Mouse (Mus musculus) adrenal gland, postnatal 36 days (tissue): ENCODE results near the gene Smarcd2. TPM values are rescaled to one million over a fixed set of nuclear protein-coding genes. Genes with fewer than 3 reads are reported as not detected.
"Not testable (repeated sequence)": the region's sequence is repeated elsewhere in the genome, so short reads cannot be mapped to it uniquely, and the experiment has no call there.

Source experiments
- DNase-seq, 2 experiments: peaks; one replicate each; pipeline ENCODE4 v3.0.0; 2021; ENCODE audit warnings: mixed read lengths in 1 of 2
- total RNA-seq, 2 experiments: library from RNA; stranded (reverse); gene quantifications; 2 replicates each; pipeline ENCODE4 v1.2.3; 2021

Smarcd2 gene
- total RNA-seq, 2 experiments from 2014 or later = 68.1 to 86.5 TPM

DNA sequence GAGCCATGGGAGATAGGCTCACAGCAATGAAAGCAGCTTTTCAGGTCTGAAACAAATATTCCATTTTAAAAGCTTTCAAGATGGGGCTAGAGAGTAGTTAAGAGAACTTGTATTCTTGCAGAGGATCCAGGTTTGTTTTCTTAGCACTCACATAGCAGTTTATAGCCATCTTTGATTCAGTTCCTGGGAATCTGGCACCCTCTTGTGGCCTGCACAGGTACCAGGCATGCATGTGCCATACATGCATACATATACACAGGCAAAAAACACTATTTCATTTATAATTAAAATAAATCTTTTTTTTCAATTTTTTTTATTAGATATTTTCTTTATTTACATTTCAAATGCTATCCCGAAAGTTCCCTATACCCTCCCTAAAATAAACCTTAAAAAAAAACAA, 25.9 kb downstream of the Smarcd2 start:
- peak in 1 of 2 experiments; percentile 19 for DNase-seq

DNA sequence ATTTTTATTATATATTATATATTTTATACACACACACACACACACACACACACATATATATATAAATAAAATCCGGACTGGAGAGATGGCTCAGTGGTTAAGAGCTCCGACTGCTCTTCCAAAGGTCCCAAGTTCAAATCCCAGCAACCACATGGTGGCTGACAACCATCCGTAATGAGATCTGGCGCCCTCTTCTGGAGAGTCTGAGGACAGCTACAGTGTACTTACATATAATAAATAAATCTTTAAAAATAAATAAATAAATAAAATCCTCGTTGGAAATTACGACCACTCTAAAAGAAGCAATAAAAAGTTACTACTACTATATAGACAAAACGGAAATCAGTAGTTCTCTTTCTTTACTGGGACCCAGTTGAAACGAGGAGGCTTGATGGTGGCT, 38.8 kb downstream of the Smarcd2 start:
- not testable (repeated sequence) for DNase-seq

DNA sequence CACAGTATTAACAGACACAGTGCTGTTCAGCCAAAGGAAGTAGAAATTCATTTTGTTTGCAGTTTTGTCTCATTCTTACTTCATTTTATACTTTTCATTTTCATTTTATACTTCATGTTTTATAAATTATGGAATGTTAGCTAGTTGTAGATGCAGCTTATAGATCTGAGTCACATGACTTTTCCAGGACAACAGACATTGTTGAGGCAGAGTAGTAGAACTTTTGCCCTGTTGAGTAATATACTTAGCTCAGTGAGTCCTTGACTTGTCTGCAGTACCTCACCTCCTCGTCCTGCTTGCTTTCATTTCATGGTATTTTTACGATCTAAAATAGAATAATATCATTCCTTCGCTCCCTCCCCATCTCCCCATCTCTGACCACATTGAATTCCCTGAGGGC, 52.2 kb downstream of the Smarcd2 start:
- no peak for DNase-seq

DNA sequence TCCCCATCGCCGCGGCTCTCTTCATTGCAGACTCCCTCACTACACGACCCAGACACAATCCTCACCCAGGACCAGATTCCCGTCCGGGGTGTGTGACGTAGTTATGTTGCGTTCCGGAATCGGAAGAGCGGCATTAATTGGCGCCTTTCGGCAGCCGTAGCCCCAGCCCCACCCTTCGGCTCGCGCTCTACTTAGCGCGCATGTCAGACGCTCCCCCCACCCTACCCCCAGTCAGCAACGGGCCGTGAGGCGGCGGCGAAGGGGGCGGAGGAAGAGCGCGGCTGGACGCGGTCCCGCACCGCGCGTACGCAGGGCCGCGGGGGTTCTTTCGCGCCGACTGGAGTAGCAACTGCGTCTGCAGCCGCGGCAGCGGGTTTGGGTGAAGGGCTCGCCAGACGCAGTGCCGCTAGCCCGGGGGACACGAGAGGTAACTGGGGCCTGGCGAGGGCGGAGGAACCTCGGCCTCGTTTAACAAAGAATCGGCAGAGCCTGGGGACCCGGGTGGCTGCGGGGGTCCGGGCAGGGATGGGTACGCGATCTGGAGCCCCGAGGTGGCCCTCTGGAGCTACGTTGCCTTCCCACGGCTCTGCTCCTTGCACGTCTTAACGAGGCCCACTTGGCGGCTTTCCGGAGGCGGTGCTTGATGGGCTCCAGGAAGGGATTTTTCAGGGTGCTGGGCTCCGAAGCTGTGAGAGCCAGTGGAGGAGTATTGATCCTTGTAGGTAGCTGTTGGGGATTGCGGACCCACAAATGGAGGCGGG, 55.9 kb downstream of the Smarcd2 start, which contains the start of gene Ddx42:
Gene Ddx42, plus strand, starts transcription at position 197 of the 761 bp plus-strand sequence.
- DNase-seq = peak; percentile 93 to 95

- DNase-seq = peak; percentile 95 to 96
Observed at GRCm38 (mm10) chr11:106215927-106216729, 56.6 kb downstream of the Smarcd2 start, which contains the start of gene Ccdc47. Gene Ccdc47, minus strand, starts transcription at chr11:106216344.

- no peak for DNase-seq
Observed at GRCm38 (mm10) chr11:106215450-106215859, 57.3 kb downstream of the Smarcd2 start.

DNA sequence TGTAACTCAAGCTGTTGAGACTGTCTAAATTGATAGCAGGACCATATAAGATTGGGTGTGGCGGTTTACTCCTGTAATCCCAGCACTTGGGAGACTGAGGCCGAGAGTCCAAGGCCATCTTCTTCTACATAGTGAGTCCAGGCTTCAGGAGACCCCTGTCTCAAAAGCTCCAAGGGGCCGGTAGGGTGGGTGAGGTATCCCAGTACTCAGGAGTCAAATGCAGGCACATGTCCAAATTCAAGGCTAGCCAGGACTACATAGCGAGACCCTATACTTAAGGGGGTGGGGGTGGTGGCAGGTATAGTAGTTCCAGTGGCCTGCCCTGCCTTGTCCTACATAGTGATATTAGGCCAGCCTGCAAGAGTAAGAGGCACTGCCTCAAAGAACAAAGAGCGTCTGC, 57.9 kb downstream of the Smarcd2 start:
- DNase-seq = no peak

Other genes with a start within 250 kb of the Smarcd2 start
- gene Dcaf7, start 236.1 kb downstream of the Smarcd2 start, total RNA-seq = 10 to 100 TPM; 53.7 to 58.7 TPM
- gene Taco1, start 206.9 kb downstream of the Smarcd2 start, total RNA-seq = 10 to 100 TPM; 27.2 to 36.0 TPM
- gene Map3k3, start 188.4 kb downstream of the Smarcd2 start, total RNA-seq = 10 to 100 TPM; 40.5 to 40.8 TPM
- not detected for gene Gm10840, start 112.1 kb downstream of the Smarcd2 start, total RNA-seq
- gene Limd2, start 112.1 kb downstream of the Smarcd2 start, total RNA-seq = 10 to 100 TPM; 11.8 to 15.0 TPM
- 10 to 100 TPM; 13.1 to 15.4 TPM for gene Strada, start 70.8 kb downstream of the Smarcd2 start, total RNA-seq
- 100 to 1,000 TPM; 113 to 115 TPM for gene Ccdc47, start 56.6 kb downstream of the Smarcd2 start, total RNA-seq
- 10 to 100 TPM; 52.4 to 54.8 TPM for gene Ddx42, start 56.0 kb downstream of the Smarcd2 start, total RNA-seq
- gene Ftsj3, start 16.9 kb downstream of the Smarcd2 start, total RNA-seq = 10 to 100 TPM; 55.2 to 66.2 TPM
- gene Psmc5, start 16.8 kb downstream of the Smarcd2 start, total RNA-seq = 100 to 1,000 TPM; 154 to 172 TPM
- under 1 TPM; 0.23 to 0.36 TPM for gene Tcam1, start 3.7 kb upstream of the Smarcd2 start, total RNA-seq
- gene Gh, start 28.9 kb upstream of the Smarcd2 start, total RNA-seq = not detected
- gene Cd79b, start 41.8 kb upstream of the Smarcd2 start, total RNA-seq = 1 to 10 TPM in 1 of 2 experiments, under 1 TPM in 1; 0.33 to 1.2 TPM
- gene Scn4a, start 80.3 kb upstream of the Smarcd2 start, total RNA-seq = under 1 TPM in 1 of 2 experiments, not detected in 1; 0.10 TPM
- gene Prr29, start 92.5 kb upstream of the Smarcd2 start, total RNA-seq = not detected
- gene Icam2, start 115.1 kb upstream of the Smarcd2 start, total RNA-seq = 10 to 100 TPM; 14.1 to 14.7 TPM
- 100 to 1,000 TPM; 121 to 160 TPM for gene Ern1, start 214.9 kb upstream of the Smarcd2 start, total RNA-seq